Mouse (Mus musculus): ENCODE results near the gene Igfbp6.

DNA sequence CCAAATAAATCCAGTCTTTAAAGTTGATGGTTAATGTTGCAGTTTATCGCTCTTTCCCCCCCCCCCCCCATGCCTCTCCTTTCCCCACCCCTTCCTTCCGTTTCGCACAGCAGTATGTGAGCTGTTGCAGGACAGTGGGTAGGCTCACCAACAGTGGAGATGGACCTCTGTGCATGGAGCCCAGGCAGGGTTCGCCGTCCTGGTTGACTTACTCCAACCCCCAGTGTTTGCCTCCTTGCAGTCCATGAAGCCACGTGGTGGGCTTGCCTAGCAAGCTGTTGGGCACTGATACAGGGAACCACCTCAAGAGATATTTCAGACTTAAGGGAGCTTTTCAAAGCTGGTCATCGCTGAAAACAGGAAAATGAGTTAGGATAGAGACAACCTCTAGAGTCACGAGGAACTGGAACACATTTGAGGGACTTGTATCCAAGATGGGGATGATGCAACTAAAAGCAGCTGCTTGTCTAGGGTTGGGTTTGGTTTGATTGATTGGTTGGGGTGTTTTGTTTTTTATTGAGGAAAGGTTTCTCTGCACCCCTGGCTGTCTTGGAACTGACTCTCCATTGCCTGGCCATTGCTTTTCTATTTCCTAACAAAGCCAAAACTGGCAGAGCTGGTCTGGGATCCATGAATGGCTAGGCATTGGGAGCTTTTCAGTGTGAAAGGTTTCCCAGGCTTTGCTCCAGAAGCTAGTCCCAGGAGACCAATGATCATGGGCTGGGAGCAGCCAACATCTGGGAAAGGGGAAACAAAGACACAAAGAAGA is 46.8 kb upstream of the Igfbp6 start:
- no peak for TF ChIP-seq POLR2A (IDR thresholded peaks at IDR 0.05; ENCODE audit: low read depth, low read length)
- no peak for TF ChIP-seq CTCF (conservative IDR thresholded peaks at IDR 0.05; ENCODE audit: insufficient read depth, insufficient read length, low read depth, low read length)
